Mouse (Mus musculus): ENCODE results near the gene Gm21488. TPM values are rescaled to one million over a fixed set of nuclear protein-coding genes. Genes with fewer than 3 reads are reported as not detected.
"Not testable (repeated sequence)": the region's sequence is repeated elsewhere in the genome, so short reads cannot be mapped to it uniquely, and the experiment has no call there.

Gene Gm21488
- polyA plus RNA-seq (2015; fragmentation: Nextera tagmentation; extraction: Ambion mirVana): not detected in 2 replicates

DNA sequence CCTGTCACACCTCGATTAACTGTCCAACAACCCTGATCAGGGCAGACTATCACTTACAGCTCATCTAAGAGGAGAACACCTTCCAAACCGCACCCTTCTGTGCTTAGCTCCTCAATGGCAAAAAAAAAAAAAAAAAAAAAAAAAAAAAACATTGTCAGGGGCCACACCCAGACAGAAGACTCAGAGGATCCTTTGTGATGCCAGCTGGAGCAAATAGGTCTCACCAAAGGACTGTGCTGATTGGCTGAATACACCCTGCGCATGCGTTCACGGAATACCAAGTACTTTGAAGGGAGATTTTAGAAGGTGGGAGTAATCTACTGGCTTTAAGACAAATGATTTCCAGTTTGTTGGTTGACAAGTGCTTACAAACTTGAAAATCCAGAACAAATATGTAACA, at the start of gene Gm21488:
Gene Gm21488 (minus strand): TSS at position 101 of the 400 bp plus-strand sequence.
- H3K9ac ChIP-seq; ATAC-seq (ENCODE audit: insufficient number of reproducible peaks, low FRiP score, low TSS enrichment, low read depth); H3K4me1 ChIP-seq; H3K9me3 ChIP-seq; H3K27ac ChIP-seq; H3K36me3 ChIP-seq; H3K4me2 ChIP-seq; H3K27me3 ChIP-seq; H3K4me3 ChIP-seq: not testable (repeated sequence)
- no CpG with 5 or more reads among the region's 5 CpGs for WGBS

Measured in limb, embryonic 15.5 days (tissue).